Comparison of ENCODE assay signal across 25 mouse cellular contexts in the genomic region with DNA sequence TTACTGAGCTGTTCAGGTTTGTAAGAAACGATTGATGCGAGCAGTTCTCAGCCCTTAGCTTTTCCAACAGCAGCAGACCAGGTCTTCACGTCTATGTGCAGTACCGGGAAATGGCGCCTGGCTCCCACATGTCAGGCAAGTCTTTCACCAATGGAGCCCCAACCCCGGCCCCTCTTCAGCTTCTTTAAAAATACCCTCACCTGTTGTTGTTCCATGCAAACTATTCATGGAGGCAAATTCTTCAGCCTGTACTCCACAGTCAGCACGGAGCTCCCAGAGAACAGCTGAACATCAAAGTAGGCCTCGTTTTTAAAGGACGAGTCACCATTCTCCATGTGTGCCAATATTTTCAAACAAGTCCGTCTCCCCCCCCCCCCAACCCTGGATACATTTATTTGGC. TPM values are rescaled to one million over a fixed set of nuclear protein-coding genes. Genes with fewer than 3 reads are reported as not detected.
DNase-seq lines count a peak whose midpoint lies in the region; ATAC-seq and TF ChIP-seq lines count a peak whose summit lies in the region.
"Had no signal": no experiment of that assay in that cellular context is flagged by ENCODE, and none has a peak within 500 bp of the region (broad histone marks: within the 10 kb centered on the region; RNA-seq: fewer than 3 reads in every experiment).

No protein-coding gene starts in this region.

- WGBS in embryonic facial prominence, embryonic 14.5 days = 78% methylated on average over 10 of the region's 10 CpGs
- WGBS in embryonic facial prominence, embryonic 10.5 days = 88% methylated on average over 10 of the region's 10 CpGs
- 92% methylated on average over 10 of the region's 10 CpGs for WGBS in neural tube, embryonic 15.5 days

- H3K79me2 ChIP-seq in myocyte (ENCODE audit: control insufficient read depth, insufficient read depth) = no peaks in the 10 kb centered on the region

- H3ac ChIP-seq in myocyte (ENCODE audit: control insufficient read depth, insufficient read length) = no peak overlapping the region

- H3K27ac ChIP-seq in embryonic facial prominence, embryonic 14.5 days (replicated peaks; ENCODE audit: low read depth, low read length) = no peak overlapping the region
- H3K27ac ChIP-seq in embryonic facial prominence, embryonic 10.5 days (replicated peaks) = no peak overlapping the region
- H3K27ac ChIP-seq in neural tube, embryonic 15.5 days (replicated peaks) = no peak overlapping the region
- H3K27ac ChIP-seq: embryonic facial prominence, embryonic 13.5 days; forebrain, embryonic 10.5 days; forebrain, embryonic 13.5 days; hindbrain, embryonic 10.5 days; hindbrain, embryonic 13.5 days; intestine, embryonic 15.5 days had no signal

- H3K36me3 ChIP-seq in embryonic facial prominence, embryonic 14.5 days (ENCODE audit: control insufficient read depth, insufficient read depth, low read length) = no peaks in the 10 kb centered on the region
- H3K36me3 ChIP-seq in embryonic facial prominence, embryonic 10.5 days (replicated peaks) = no peaks in the 10 kb centered on the region
- no peaks in the 10 kb centered on the region for H3K36me3 ChIP-seq in neural tube, embryonic 15.5 days
- no peaks in the 10 kb centered on the region for H3K36me3 ChIP-seq in myocyte (ENCODE audit: control insufficient read depth, insufficient read depth)
- H3K36me3 ChIP-seq: embryonic facial prominence, embryonic 13.5 days; forebrain, embryonic 10.5 days; hindbrain, embryonic 10.5 days; hindbrain, embryonic 13.5 days; intestine, embryonic 15.5 days had no signal

- H3K4me2 ChIP-seq in embryonic facial prominence, embryonic 14.5 days (ENCODE audit: low read depth, low read length) = no peak overlapping the region
- H3K4me2 ChIP-seq in neural tube, embryonic 15.5 days = no peak overlapping the region
- peak overlapping the region; percentile 27 for H3K4me2 ChIP-seq in myocyte (ENCODE audit: low read depth)
- H3K4me2 ChIP-seq: embryonic facial prominence, embryonic 13.5 days; forebrain, embryonic 13.5 days; heart, embryonic 11.5 days; hindbrain, embryonic 13.5 days; intestine, embryonic 15.5 days had no signal

- H3K27me3 ChIP-seq in embryonic facial prominence, embryonic 14.5 days (replicated peaks; ENCODE audit: control insufficient read depth, insufficient read depth, low read length) = no peaks in the 10 kb centered on the region
- H3K27me3 ChIP-seq in embryonic facial prominence, embryonic 10.5 days (replicated peaks; ENCODE audit: low read depth, poor library complexity, severe bottlenecking) = no peaks in the 10 kb centered on the region
- H3K27me3 ChIP-seq in neural tube, embryonic 15.5 days (replicated peaks) = no peaks in the 10 kb centered on the region
- no peaks in the 10 kb centered on the region for H3K27me3 ChIP-seq in myocyte (ENCODE audit: control insufficient read depth, insufficient read depth, insufficient read length)
- H3K27me3 ChIP-seq: embryonic facial prominence, embryonic 13.5 days; forebrain, embryonic 13.5 days; hindbrain, embryonic 13.5 days; intestine, embryonic 15.5 days; Patski had no signal

- DNase-seq in embryonic facial prominence, embryonic 14.5 days (ENCODE audit: low spot score) = peak; percentile 49
- no peak for DNase-seq in embryonic facial prominence, embryonic 10.5 days (ENCODE audit: low spot score)
- DNase-seq in neural tube, embryonic 10.5 days (ENCODE audit: extremely low spot score, low spot score) = peak; percentile 11
- no peak for DNase-seq in cerebellum, adult 8-10 months
- DNase-seq: adrenal gland, postnatal 10 days; adrenal gland, postnatal 36 days; cerebellum, adult 18-20 months; cerebellum, adult 9-11 months; cerebellum, postnatal 25 days; gastrocnemius, postnatal 10 days; gastrocnemius, postnatal 36 days had no signal

- no peaks in the 10 kb centered on the region for H3K4me1 ChIP-seq in embryonic facial prominence, embryonic 14.5 days (ENCODE audit: control insufficient read depth, insufficient read depth, low read length)
- peaks cover 5% of the 10 kb centered on the region; the same call in 1 of the 2 replicates for H3K4me1 ChIP-seq in embryonic facial prominence, embryonic 10.5 days
- no peaks in the 10 kb centered on the region for H3K4me1 ChIP-seq in neural tube, embryonic 15.5 days
- H3K4me1 ChIP-seq: embryonic facial prominence, embryonic 13.5 days; forebrain, embryonic 13.5 days; hindbrain, embryonic 10.5 days; hindbrain, embryonic 13.5 days; intestine, embryonic 15.5 days had no signal

- TF ChIP-seq POLR2A in myocyte (IDR thresholded peaks at IDR 0.05; ENCODE audit: insufficient read length, low read depth) = no peak

- H3K9ac ChIP-seq in embryonic facial prominence, embryonic 14.5 days (ENCODE audit: low read depth, low read length) = no peak overlapping the region
- no peak overlapping the region for H3K9ac ChIP-seq in neural tube, embryonic 15.5 days (replicated peaks)
- H3K9ac ChIP-seq: embryonic facial prominence, embryonic 13.5 days; forebrain, embryonic 13.5 days; hindbrain, embryonic 13.5 days; intestine, embryonic 15.5 days had no signal

- no peak overlapping the region for H3K4me3 ChIP-seq in embryonic facial prominence, embryonic 14.5 days (ENCODE audit: low read depth, low read length)
- H3K4me3 ChIP-seq in embryonic facial prominence, embryonic 10.5 days = no peak overlapping the region
- no peak overlapping the region for H3K4me3 ChIP-seq in neural tube, embryonic 15.5 days (replicated peaks)
- H3K4me3 ChIP-seq in myocyte = no peak overlapping the region
- H3K4me3 ChIP-seq: embryonic facial prominence, embryonic 13.5 days; forebrain, embryonic 10.5 days; forebrain, embryonic 13.5 days; hindbrain, embryonic 10.5 days; hindbrain, embryonic 13.5 days; intestine, embryonic 15.5 days had no signal

- ATAC-seq in embryonic facial prominence, embryonic 14.5 days (ENCODE audit: low read depth) = peak; percentile 47; the same call in 1 of the 2 replicates
- no peak for ATAC-seq in neural tube, embryonic 15.5 days (ENCODE audit: low FRiP score)
- ATAC-seq: CD4-positive, CD25-positive, alpha-beta regulatory T cell, adult 4 months; forebrain, embryonic 13.5 days; forebrain, embryonic 16.5 days; hindbrain, embryonic 16.5 days; intestine, embryonic 15.5 days; Patski had no signal

- H3K9me3 ChIP-seq in embryonic facial prominence, embryonic 14.5 days (ENCODE audit: control insufficient read depth, low read length) = peaks cover 5% of the 10 kb centered on the region; the same call in 1 of the 2 replicates
- H3K9me3 ChIP-seq in embryonic facial prominence, embryonic 10.5 days = no peaks in the 10 kb centered on the region
- H3K9me3 ChIP-seq in neural tube, embryonic 15.5 days (replicated peaks) = 0 out of 2 replicates have a peak, but pooled peaks cover 4% of the 10 kb centered on the region
- H3K9me3 ChIP-seq: forebrain, embryonic 10.5 days; forebrain, embryonic 13.5 days; hindbrain, embryonic 10.5 days; intestine, embryonic 15.5 days had no signal

TF ChIP-seq in myocyte, 11 proteins besides CTCF, POLR2A, EP300 and RAD21:
- TF ChIP-seq TCF12 (IDR thresholded peaks at IDR 0.05; ENCODE audit: insufficient read depth, poor library complexity, severe bottlenecking) = peak; percentile 21
- no peak for TF ChIP-seq REST (IDR thresholded peaks at IDR 0.05; ENCODE audit: insufficient read depth, insufficient read length)
- TF ChIP-seq MAX (IDR thresholded peaks at IDR 0.05; ENCODE audit: low read depth) = no peak
- no peak for TF ChIP-seq SRF (IDR thresholded peaks at IDR 0.05; ENCODE audit: control insufficient read depth, insufficient read length, low read depth)
- no peak for TF ChIP-seq TCF3 (IDR thresholded peaks at IDR 0.05; ENCODE audit: insufficient read length, low read depth)
- no peak for TF ChIP-seq POLR2AphosphoS2 (IDR thresholded peaks at IDR 0.05; ENCODE audit: insufficient read length, low read depth)
- TF ChIP-seq MYOD1 (IDR thresholded peaks at IDR 0.05; ENCODE audit: control insufficient read depth in 1 of 3, insufficient read length in 2 of 3, low read depth in 2 of 3) = peak in 2 of 3 experiments; percentile 27 to 52
- TF ChIP-seq USF1 (IDR thresholded peaks at IDR 0.05; ENCODE audit: low read depth) = no peak

RNA-seq across cellular contexts. Expression of gene Nelfcd, which starts 19.0 kb away (rescaled TPM):
- 107 and 119 TPM in 2 replicates for polyA plus RNA-seq in embryonic facial prominence, embryonic 14.5 days (2014; fragmentation: Nextera tagmentation; extraction: Ambion mirVana)
- 195 and 208 TPM in 2 replicates for polyA plus RNA-seq in embryonic facial prominence, embryonic 10.5 days (2016; fragmentation: Nextera tagmentation; extraction: Ambion mirVana)
- polyA plus RNA-seq in neural tube, embryonic 15.5 days (2015; fragmentation: Nextera tagmentation; extraction: Ambion mirVana) = 101 TPM in 2 replicates
- polyA plus RNA-seq in myocyte (2012; fragmentation: generic; extraction: Trizol) = 47.9 TPM

RNA-seq across cellular contexts. Expression of gene Ctsz, which starts 42.2 kb away (rescaled TPM):
- polyA plus RNA-seq in embryonic facial prominence, embryonic 14.5 days (2014; fragmentation: Nextera tagmentation; extraction: Ambion mirVana) = 202 and 210 TPM in 2 replicates
- 92.6 and 95.4 TPM in 2 replicates for polyA plus RNA-seq in embryonic facial prominence, embryonic 10.5 days (2016; fragmentation: Nextera tagmentation; extraction: Ambion mirVana)
- 85.7 and 106 TPM in 2 replicates for polyA plus RNA-seq in neural tube, embryonic 15.5 days (2015; fragmentation: Nextera tagmentation; extraction: Ambion mirVana)
- 244 TPM for polyA plus RNA-seq in myocyte (2012; fragmentation: generic; extraction: Trizol)

RNA-seq across cellular contexts. Expression of gene Gm20721, which starts 50.1 kb away (rescaled TPM):
- 15.1 and 18.1 TPM in 2 replicates for polyA plus RNA-seq in embryonic facial prominence, embryonic 14.5 days (2014; fragmentation: Nextera tagmentation; extraction: Ambion mirVana)
- 11.9 and 14.6 TPM in 2 replicates for polyA plus RNA-seq in embryonic facial prominence, embryonic 10.5 days (2016; fragmentation: Nextera tagmentation; extraction: Ambion mirVana)
- 17.0 and 19.8 TPM in 2 replicates for polyA plus RNA-seq in neural tube, embryonic 15.5 days (2015; fragmentation: Nextera tagmentation; extraction: Ambion mirVana)
- polyA plus RNA-seq in myocyte (2012; fragmentation: generic; extraction: Trizol) = 9.7 TPM

RNA-seq across cellular contexts. Expression of gene Tubb1, which starts 53.9 kb away (rescaled TPM):
- polyA plus RNA-seq in embryonic facial prominence, embryonic 14.5 days (2014; fragmentation: Nextera tagmentation; extraction: Ambion mirVana) = 1.6 and 2.9 TPM in 2 replicates
- 4.3 and 5.2 TPM in 2 replicates for polyA plus RNA-seq in embryonic facial prominence, embryonic 10.5 days (2016; fragmentation: Nextera tagmentation; extraction: Ambion mirVana)
- 0.29 and 0.50 TPM in 2 replicates for polyA plus RNA-seq in neural tube, embryonic 15.5 days (2015; fragmentation: Nextera tagmentation; extraction: Ambion mirVana)
- polyA plus RNA-seq in myocyte (2012; fragmentation: generic; extraction: Trizol) = not detected
- polyA plus RNA-seq: C2C12; CD4-positive, CD25-positive, alpha-beta regulatory T cell, adult 4 months; Patski had no signal

Comparison
In these comparisons a context has a peak if more than half of its experiments do, and no peak if none do; other contexts are left out.
1. DNase-seq: peak in embryonic facial prominence, embryonic 14.5 days (single experiment) and neural tube, embryonic 10.5 days (single experiment); none in embryonic facial prominence, embryonic 10.5 days (single experiment) and cerebellum, adult 8-10 months (single experiment).